Mouse (Mus musculus) olfactory bulb, adult 2 months (tissue): ENCODE measurements around the gene Bola1.

Experiments used
- CTCF ChIP-seq: fragments of 200-500 bp; IDR thresholded peaks from 2 replicates; pipeline ENCODE4 v1.5.1; 2012; ENCODE audit warnings: low read depth, mild to moderate bottlenecking, low read length, moderate library complexity; ENCODE audit not compliant: insufficient read depth
- POLR2A ChIP-seq: fragments of 200-500 bp; IDR thresholded peaks from 2 replicates; pipeline ENCODE4 v1.6.1; 2012; ENCODE audit warnings: mild to moderate bottlenecking, low read depth, low read length, moderate library complexity; ENCODE audit not compliant: insufficient read depth

DNA sequence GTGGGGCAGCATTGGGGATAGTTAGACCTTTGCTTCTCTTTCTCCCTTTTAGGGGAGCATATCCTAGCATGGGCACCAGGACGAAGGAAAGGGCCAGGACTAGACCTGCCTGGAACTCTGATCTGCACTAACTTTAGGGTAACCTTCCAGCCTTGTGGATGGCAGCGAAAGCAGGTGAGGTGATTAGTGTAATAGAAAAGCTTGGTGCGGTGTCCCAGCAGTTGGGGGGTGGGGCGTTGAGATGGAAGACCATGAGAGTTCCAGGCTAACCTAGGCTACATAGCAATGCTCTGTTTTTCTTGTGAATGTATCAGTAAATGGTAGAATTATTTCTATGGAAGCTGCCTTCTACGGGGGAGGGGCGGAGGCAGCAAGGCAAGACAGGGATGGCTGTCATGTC is 56.5 kb downstream of the Bola1 start:
- TF ChIP-seq CTCF: no peak
- no peak for TF ChIP-seq POLR2A
